Mouse (Mus musculus) left cerebral cortex, postnatal 4 days (tissue): ENCODE measurements at regions not wholly inside any gene's neighbourhood (a gene's known extent, or its start where the extent isn't known, plus 50 kb on each side); places are given as distances from the start of the nearest gene placed in this dataset.

Experiments
- DNase-seq: peaks from one replicate; pipeline ENCODE4 v3.0.0-alpha.2; 2022
- intact Hi-C: fragments of 180-260 bp; cut with DNase I; formaldehyde crosslinking; loops from one replicate; pipeline ENCODE4 v1.15.1; 2025

GRCm38 (mm10) chr2:75392041-75392440 lies 267.0 kb upstream of the Hnrnpa3 start:
- intact Hi-C loops, result no loop called here
- DNase-seq, result no peak

- DNase-seq, result no peak
These were observed 264.0 kb upstream of the Hnrnpa3 start for GRCm38 (mm10) chr2:75394928-75395673.

GRCm38 (mm10) chr2:75396016-75396415 lies 263.0 kb upstream of the Hnrnpa3 start:
- intact Hi-C loops, result no loop called here
- no peak for DNase-seq

More at GRCm38 (mm10) chr2:75394928-75395673, 264.0 kb upstream of the Hnrnpa3 start:
- intact Hi-C loops, result no loop called here

GRCm38 (mm10) chr2:75400291-75400870 lies 258.7 kb upstream of the Hnrnpa3 start:
- intact Hi-C loops, result no loop called here
- DNase-seq, result no peak

- DNase-seq, result no peak
- intact Hi-C loops, result no loop called here
These were observed 255.3 kb upstream of the Hnrnpa3 start for GRCm38 (mm10) chr2:75403791-75404190.

GRCm38 (mm10) chr2:75405524-75406214 lies 253.4 kb upstream of the Hnrnpa3 start:
- peak; percentile 38 for DNase-seq
- intact Hi-C loops, result no loop called here

- intact Hi-C loops, result no loop called here
- peak; percentile 88 for DNase-seq
These were observed 252.2 kb upstream of the Hnrnpa3 start for GRCm38 (mm10) chr2:75406721-75407455.

GRCm38 (mm10) chr2:75407560-75407959 lies 251.5 kb upstream of the Hnrnpa3 start:
- peak; percentile 78 for DNase-seq
- intact Hi-C loops, result no loop called here

- intact Hi-C loops, result no loop called here
- no peak for DNase-seq
These were observed 251.0 kb upstream of the Hnrnpa3 start for GRCm38 (mm10) chr2:75408016-75408415.

GRCm38 (mm10) chr2:75409806-75410205 lies 249.3 kb upstream of the Hnrnpa3 start:
- intact Hi-C loops, result no loop called here
- DNase-seq, result no peak

GRCm38 (mm10) chr2:75412735-75413134 lies 246.3 kb upstream of the Hnrnpa3 start:
- intact Hi-C loops, result no loop called here
- DNase-seq, result no peak

GRCm38 (mm10) chr2:75418689-75419088 lies 240.4 kb upstream of the Hnrnpa3 start:
- DNase-seq, result no peak
- intact Hi-C loops, result no loop called here

GRCm38 (mm10) chr2:75419142-75419541 lies 239.9 kb upstream of the Hnrnpa3 start:
- intact Hi-C loops, result no loop called here
- no peak for DNase-seq

- DNase-seq, result no peak
- intact Hi-C loops, result no loop called here
These were observed 236.0 kb upstream of the Hnrnpa3 start for GRCm38 (mm10) chr2:75422798-75423685.

GRCm38 (mm10) chr2:75423872-75424271 lies 235.2 kb upstream of the Hnrnpa3 start:
- intact Hi-C loops, result no loop called here
- no peak for DNase-seq

GRCm38 (mm10) chr2:75424363-75424762 lies 234.7 kb upstream of the Hnrnpa3 start:
- intact Hi-C loops, result no loop called here
- DNase-seq, result no peak

- intact Hi-C loops, result no loop called here
- DNase-seq, result no peak
These were observed 234.2 kb upstream of the Hnrnpa3 start for GRCm38 (mm10) chr2:75424911-75425310.

GRCm38 (mm10) chr2:75425384-75425783 lies 233.7 kb upstream of the Hnrnpa3 start:
- DNase-seq, result no peak
- intact Hi-C loops, result no loop called here

- intact Hi-C loops, result no loop called here
- DNase-seq, result no peak
These were observed 233.3 kb upstream of the Hnrnpa3 start for GRCm38 (mm10) chr2:75425791-75426190.

GRCm38 (mm10) chr2:75427936-75428458 lies 231.1 kb upstream of the Hnrnpa3 start:
- no peak for DNase-seq
- intact Hi-C loops, result no loop called here
